Mouse (Mus musculus) cerebellum, postnatal 14 days (tissue): Measurements from ENCODE around the gene Hba-a2.
A peak's percentile ranks its signal among the peaks of the same experiment; 100 is the strongest.
"Not testable (repeated sequence)": the region's sequence is repeated elsewhere in the genome, so short reads cannot be mapped to it uniquely, and the experiment has no call there.

ENCODE experiments used
- DNase-seq, 2 experiments: peaks; one replicate each; pipeline ENCODE4 v3.0.0; 2021; ENCODE audit warnings: mixed read lengths in 2 of 2

Hba-a2 gene

DNA sequence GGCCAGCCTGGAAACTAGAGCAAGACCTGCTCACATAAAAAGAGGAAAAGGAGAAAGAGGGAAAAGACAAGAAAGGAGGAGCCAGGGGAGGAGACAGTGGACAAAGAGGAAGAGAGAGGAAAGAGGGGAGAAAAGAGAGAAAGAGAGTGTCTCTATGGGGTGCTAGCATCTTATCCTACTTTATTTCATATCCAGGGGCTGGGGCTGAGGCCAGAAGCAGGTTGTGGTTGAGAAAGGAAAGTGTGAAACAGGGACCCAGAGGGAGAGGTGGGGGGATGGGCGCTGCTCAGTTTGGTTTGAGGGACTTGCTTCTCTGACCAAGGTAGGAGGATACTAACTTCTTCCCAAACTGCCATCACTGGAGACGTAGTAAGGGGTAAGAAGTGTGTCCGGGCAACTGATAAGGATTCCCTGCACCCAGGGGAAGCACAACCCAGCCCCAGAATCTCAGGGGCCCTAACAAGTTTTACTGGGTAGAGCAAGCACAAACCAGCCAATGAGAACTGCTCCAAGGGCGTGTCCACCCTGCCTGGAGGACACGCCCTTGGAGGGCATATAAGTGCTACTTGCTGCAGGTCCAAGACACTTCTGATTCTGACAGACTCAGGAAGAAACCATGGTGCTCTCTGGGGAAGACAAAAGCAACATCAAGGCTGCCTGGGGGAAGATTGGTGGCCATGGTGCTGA is 13.1 kb upstream of the Hba-a2 start, which contains the start of gene Hba-a1:
Gene Hba-a1, plus strand, starts transcription at position 421 of the 687 bp plus-strand sequence.
- DNase-seq: not testable (repeated sequence)

DNA sequence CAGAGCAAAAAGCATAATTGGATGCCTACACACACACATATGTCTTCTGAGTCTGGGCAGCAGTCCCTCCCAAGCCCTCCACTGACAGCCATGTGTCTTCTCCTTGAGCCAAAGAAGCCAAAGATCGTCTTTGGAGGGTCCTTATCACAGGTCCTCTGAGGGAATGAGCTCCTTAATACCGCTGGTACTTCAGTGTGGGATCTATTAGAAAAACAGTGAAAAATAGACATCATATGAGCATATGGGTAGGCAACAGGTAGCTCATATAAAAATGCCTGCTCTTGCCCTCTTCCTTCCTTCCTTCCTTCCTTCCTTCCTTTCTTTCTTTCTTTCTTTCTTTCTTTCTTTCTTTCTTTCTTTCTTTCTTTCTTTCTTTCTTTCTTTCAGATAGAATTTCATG is 11.7 kb upstream of the Hba-a2 start:
- not testable (repeated sequence) for DNase-seq

DNA sequence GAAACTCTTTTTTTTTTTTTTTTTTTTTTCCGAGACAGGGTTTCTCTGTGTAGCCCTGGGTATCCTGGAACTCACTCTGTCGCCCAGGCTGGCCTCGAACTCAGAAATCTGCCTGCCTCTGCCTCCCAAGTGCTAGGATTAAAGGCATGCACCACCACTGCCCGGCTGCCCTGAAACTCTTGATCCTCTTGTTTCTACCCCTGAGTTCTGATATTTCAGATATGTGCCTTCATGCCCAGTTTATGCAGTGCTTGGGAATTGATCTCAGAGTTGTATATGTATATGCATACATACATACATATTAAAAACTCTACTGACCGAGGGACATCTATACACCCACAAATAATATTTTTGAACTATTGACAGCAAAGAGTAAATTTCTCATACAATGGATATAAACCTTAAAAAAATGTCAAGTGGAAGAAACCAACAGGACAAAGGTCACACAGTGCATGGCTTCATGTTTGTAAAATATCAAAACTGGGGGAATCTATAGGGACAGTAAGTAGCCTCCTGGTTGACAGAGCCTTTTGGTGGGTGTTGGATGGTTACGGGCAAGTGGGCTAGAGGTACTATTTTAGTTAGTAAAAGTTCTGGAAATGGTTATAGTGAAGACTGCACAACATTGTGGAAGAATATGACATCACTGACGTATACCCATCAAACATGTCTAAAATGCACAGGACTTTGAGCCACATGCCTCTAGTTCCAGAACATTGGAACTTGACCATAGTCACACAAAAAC is 11.1 kb upstream of the Hba-a2 start:
- no peak for DNase-seq

- DNase-seq: not testable (repeated sequence)
Measured at GRCm38 (mm10) chr11:32285887-32286286, 10.4 kb upstream of the Hba-a2 start.

- DNase-seq: peak; percentile 88 to 91
Measured at GRCm38 (mm10) chr11:32286695-32287492, 9.4 kb upstream of the Hba-a2 start, which contains the start of gene Hbq1b. Hbq1b (plus strand) TSS chr11:32286965.

DNA sequence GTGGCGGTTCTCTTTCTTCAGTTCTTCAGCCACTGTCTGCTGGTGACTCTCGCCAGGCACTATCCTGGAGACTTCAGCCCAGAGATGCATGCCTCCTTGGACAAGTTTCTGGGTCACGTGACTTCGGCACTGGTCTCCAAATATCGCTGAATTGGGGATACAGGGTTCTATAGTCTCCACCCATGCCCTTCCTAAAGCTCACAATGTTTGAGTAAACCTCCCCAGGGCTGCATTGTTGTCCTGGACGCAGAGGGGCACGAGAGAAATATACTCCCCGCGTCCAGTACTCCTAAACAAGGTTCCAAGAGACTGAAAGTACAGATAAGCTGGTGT is 8.8 kb upstream of the Hba-a2 start:
- DNase-seq: no peak

DNA sequence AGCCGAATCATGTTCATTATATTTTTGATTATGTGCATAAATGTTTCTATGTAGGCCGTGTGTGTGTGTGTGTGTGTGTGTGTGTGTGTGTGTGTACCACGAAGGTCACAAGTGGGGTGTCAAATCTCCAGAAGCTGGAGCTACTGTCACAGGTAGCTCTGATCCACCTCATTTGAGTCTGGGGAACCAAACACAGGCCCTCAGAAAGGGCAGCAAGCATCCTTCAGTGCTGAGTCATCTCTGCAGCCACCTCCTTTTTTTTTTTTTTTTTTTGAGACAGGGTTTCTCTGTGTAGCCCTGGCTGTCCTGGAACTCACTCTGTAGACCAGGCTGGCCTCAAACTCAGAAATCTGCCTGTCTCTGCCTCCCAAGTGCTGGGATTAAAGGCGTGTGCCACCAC is 3.5 kb upstream of the Hba-a2 start:
- DNase-seq: not testable (repeated sequence)

DNA sequence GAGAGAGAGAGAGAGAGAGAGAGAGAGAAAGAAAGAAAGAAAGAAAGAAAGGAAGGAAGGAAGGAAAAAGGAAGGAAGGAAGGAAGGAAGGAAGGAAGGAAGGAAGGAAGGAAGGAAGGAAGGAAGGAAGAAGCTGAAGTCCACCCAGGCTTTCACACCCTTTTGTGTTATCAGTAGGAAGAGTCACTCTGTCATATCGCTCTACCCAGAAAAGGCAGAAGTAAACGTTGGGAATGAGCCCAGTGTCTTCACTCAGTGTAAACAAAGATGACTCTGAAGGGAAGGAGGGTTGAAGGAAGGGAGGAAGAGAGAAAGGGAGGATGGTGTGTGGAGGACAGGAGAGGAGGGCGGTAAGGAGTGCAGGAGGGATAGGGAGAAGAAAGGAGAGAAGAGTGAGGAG is 2.8 kb upstream of the Hba-a2 start:
- DNase-seq: not testable (repeated sequence)

- not testable (repeated sequence) for DNase-seq
Measured at GRCm38 (mm10) chr11:32297417-32297816, 1.1 kb downstream of the Hba-a2 start.

GRCm38 (mm10) chr11:32297866-32298531 is 1.7 kb downstream of the Hba-a2 start:
- DNase-seq: no peak

- DNase-seq: no peak
Measured at GRCm38 (mm10) chr11:32298532-32298918, 2.2 kb downstream of the Hba-a2 start.

- peak; percentile 82 to 85 for DNase-seq
Measured at GRCm38 (mm10) chr11:32299865-32300264, 3.6 kb downstream of the Hba-a2 start, which contains the start of gene Hbq1a. Hbq1a (plus strand) TSS chr11:32300069.

DNA sequence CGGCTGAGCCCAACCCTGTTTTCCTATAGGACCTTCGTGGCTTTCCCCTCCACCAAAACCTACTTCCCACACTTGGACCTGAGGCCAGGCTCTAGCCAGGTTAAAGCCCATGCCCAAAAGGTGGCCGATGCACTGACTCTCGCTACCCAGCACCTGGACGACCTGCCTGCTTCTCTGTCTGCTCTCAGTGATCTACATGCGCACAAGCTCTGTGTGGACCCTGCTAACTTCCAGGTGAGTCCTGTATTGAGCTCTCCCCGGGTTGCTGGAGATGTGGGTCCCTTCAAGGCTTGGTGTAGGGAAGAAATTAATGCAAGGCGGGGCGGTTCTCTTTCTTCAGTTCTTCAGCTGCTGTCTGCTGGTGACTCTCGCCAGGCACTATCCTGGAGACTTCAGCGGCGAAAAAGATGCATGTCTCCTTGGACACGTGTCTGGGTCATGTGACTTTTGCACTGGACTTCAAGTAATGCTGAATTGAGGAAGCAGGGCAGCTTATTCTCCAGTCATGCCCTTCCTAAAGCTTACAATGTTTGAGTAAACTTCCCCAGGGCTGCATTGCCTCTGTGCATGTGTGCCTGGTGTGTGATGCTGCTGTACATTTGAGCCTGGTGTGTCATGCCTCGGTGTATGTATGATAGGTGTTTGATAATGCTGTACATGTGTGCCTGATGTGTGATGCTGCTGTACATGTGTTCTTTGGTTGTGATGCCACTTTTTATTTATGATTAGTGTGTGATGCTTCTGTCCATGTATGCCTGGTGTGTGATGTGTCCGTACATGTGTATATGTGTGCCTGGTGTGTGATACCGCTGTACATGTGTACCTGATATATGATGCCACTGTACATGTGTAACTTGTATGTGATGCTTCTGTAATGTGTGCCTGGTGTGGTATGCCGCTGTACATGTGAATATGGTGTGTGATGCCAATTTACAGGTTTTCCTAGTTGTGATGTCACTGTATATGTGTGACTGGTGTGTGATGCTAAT is 4.3 kb downstream of the Hba-a2 start:
- DNase-seq: no peak

- DNase-seq: no peak
Measured at GRCm38 (mm10) chr11:32301506-32301905, 5.2 kb downstream of the Hba-a2 start.

- DNase-seq: no peak
Measured at GRCm38 (mm10) chr11:32302824-32303419, 6.6 kb downstream of the Hba-a2 start.

DNA sequence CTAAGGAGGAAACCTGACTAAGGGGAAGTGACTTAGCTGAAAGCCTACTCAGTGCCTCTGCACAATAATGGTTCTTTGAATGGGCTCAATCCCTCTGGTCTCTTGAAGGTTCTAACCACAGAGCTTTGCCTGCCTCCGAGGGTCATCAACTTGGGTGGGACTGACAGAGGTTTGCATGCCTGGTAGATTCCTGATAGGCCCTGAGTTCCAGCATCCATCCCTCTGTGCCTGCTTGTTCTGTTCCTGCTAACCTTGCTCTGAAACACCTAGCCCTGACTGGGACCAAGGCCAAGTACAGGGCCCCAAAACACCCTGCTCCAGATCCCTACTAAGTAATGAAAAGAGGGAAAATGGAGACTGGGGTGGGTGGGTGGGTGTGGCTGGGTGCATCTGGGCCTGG is 7.2 kb downstream of the Hba-a2 start:
- no peak for DNase-seq

DNA sequence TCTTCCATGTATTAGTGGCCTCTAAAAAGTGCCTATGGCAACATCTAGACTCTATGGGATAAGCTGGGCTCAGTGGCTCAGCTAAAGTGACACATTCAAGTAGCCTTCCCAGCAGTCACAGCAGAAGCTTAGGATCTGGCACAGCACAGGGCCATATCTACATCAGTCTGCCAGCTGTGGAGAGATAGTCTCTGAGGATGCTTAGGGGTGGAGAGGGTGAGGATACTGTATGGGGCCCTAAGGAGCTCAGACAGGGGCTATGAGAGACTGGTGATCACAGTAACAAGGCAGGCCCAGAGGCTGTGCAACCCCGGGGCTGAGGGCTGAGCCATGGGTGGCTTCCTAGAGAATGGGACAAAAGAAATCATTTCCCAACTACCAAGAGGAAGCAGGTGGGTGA is 10.7 kb downstream of the Hba-a2 start:
- DNase-seq: no peak

GRCm38 (mm10) chr11:32309446-32309845 is 13.2 kb downstream of the Hba-a2 start:
- no peak for DNase-seq

GRCm38 (mm10) chr11:32309928-32310327 is 13.6 kb downstream of the Hba-a2 start:
- DNase-seq: no peak

- no peak for DNase-seq
Measured at GRCm38 (mm10) chr11:32316009-32316408, 19.7 kb downstream of the Hba-a2 start.
